Mouse (Mus musculus): ENCODE measurements at regions not wholly inside any gene's neighbourhood (a gene's known extent, or its start where the extent isn't known, plus 50 kb on each side); places are given as distances from the start of the nearest gene placed in this dataset.

DNA sequence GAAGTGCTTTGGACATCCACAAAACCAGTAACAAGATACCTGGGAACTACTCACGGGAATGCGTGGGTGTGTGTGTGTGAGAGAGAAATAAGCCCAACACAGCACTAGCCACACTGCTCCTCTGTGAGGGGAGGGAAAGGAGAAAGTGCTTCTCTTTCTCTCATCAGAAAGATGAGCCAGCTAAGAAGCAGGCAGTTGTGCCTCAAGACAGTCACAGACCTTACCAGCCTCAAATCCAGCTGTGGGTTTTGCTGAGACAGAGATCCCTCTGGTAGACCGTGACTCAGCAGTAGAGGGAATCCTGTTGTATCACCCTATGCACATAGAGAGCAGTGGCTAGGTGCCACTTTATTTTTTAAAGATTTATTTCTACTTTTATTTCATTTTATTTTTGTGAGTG is 326.7 kb upstream of the Slc30a5 start:
- ATAC-seq (ENCODE audit: low read depth) = no peak
- Histone ChIP-seq H3K4me2 (ENCODE audit: low read depth, low read length) (no peak overlapping the region), H3K9ac (ENCODE audit: low read depth, low read length) (no peak overlapping the region), H3K27me3 (replicated peaks; ENCODE audit: control insufficient read depth, insufficient read depth, low read length) (no peaks in the 10 kb centered on the region), H3K4me3 (ENCODE audit: low read depth, low read length) (no peak overlapping the region), H3K4me1 (ENCODE audit: control insufficient read depth, insufficient read depth, low read length) (no peaks in the 10 kb centered on the region), H3K27ac (replicated peaks; ENCODE audit: low read depth, low read length) (no peak overlapping the region), H3K36me3 (ENCODE audit: control insufficient read depth, insufficient read depth, low read length) (no peaks in the 10 kb centered on the region), H3K9me3 (ENCODE audit: control insufficient read depth, low read length) (no peaks in the 10 kb centered on the region)
- WGBS = 53% methylated on average over 3 of the region's 3 CpGs
- no peak for DNase-seq (ENCODE audit: low spot score)

DNA sequence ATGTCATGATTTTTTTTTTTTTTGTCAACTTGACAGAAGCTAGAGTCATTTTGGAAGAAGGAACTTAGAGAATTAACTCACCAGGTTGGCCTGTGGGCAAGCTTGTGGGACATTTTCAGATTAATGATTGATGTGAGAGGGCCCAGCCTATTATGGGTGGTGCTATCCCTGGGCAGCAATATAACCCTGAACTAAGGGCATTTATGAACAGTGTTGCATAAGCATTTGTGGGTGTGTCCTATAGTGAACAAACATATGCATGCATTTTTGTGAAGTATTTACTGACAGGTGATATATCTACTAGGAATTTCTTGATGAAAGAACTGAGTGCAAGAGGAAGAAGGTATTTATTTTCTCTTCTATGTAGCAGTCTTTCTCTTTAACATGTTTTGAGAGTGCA is 320.5 kb upstream of the Slc30a5 start:
- H3K36me3 ChIP-seq (ENCODE audit: control insufficient read depth, insufficient read depth, low read length) = no peaks in the 10 kb centered on the region
- ATAC-seq (ENCODE audit: low read depth) (no peak), DNase-seq (ENCODE audit: low spot score) (no peak)
- H3K4me1 ChIP-seq (ENCODE audit: control insufficient read depth, insufficient read depth, low read length) = no peaks in the 10 kb centered on the region
- H3K27ac ChIP-seq (replicated peaks; ENCODE audit: low read depth, low read length) = no peak overlapping the region
- no peak overlapping the region for H3K4me3 ChIP-seq (ENCODE audit: low read depth, low read length)
- H3K9me3 ChIP-seq (ENCODE audit: control insufficient read depth, low read length) = no peaks in the 10 kb centered on the region
- H3K9ac ChIP-seq (ENCODE audit: low read depth, low read length) = no peak overlapping the region
- H3K27me3 ChIP-seq (replicated peaks; ENCODE audit: control insufficient read depth, insufficient read depth, low read length) = no peaks in the 10 kb centered on the region
- no peak overlapping the region for H3K4me2 ChIP-seq (ENCODE audit: low read depth, low read length)

DNA sequence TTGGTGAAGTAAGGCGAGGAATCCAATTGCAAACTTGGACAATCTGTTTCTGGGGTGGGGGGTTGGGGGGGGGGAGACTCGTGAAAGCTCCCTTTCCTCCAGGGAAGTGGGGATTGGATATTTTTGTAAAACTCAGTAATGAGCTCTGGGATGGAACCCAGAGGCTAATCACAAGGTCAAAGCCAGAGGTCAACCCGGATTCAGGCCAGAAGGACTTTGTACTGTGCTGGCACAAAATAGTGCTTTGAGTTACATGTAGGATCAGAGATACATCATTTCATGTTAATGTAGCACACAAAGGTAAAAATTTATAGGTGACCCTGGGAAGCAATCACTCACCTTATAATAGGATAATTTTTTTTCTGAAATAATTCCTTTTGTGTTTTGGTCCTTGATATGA is 309.5 kb upstream of the Slc30a5 start:
- H3K4me2 ChIP-seq (ENCODE audit: low read depth, low read length) = no peak overlapping the region
- no peaks in the 10 kb centered on the region for H3K27me3 ChIP-seq (replicated peaks; ENCODE audit: control insufficient read depth, insufficient read depth, low read length)
- H3K4me3 ChIP-seq (ENCODE audit: low read depth, low read length) = no peak overlapping the region
- no peak for ATAC-seq (ENCODE audit: low read depth)
- H3K4me1 ChIP-seq (ENCODE audit: control insufficient read depth, insufficient read depth, low read length) = no peaks in the 10 kb centered on the region
- no peaks in the 10 kb centered on the region for H3K36me3 ChIP-seq (ENCODE audit: control insufficient read depth, insufficient read depth, low read length)
- H3K9me3 ChIP-seq (ENCODE audit: control insufficient read depth, low read length) = no peaks in the 10 kb centered on the region
- no peak overlapping the region for H3K27ac ChIP-seq (replicated peaks; ENCODE audit: low read depth, low read length)
- 43% methylated on average over 3 of the region's 3 CpGs for whole genome bisulfite sequencing
- H3K9ac ChIP-seq (ENCODE audit: low read depth, low read length) = no peak overlapping the region
- DNase-seq (ENCODE audit: low spot score) = no peak

DNA sequence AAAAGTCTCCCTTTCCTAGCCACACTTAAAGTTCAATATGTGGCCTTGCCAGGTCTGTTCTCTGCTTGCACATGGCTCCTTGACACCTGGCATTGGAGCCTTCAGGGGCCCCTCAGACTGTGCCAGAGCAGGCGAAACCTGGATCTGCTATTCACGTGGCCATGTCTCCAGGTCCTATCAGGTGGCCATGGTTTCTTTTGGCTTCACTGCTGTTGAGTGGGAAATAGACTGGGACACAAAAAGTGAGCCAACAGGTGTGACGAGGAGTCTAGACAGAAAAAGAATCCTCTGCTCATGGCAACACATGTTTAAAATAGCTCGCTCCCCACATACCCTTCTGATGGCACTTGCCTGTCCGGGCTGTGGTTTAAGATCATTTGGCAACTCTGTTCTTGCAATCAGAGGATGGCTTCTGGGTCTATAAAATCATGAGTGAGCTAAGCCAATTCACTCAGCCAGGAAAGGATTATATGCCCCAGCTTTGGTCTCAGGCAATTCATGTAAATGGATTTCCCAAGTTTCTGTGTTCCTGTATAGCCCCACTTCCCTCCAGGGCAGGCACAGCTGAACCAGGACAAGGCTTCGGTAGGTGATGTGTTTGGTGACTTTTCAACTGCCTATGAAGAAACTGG is 309.0 kb upstream of the Slc30a5 start:
- Histone ChIP-seq H3K27me3 (replicated peaks; ENCODE audit: control insufficient read depth, insufficient read depth, low read length) (no peaks in the 10 kb centered on the region), H3K4me3 (ENCODE audit: low read depth, low read length) (no peak overlapping the region), H3K4me2 (ENCODE audit: low read depth, low read length) (no peak overlapping the region), H3K9me3 (ENCODE audit: control insufficient read depth, low read length) (no peaks in the 10 kb centered on the region), H3K4me1 (ENCODE audit: control insufficient read depth, insufficient read depth, low read length) (no peaks in the 10 kb centered on the region), H3K9ac (ENCODE audit: low read depth, low read length) (no peak overlapping the region), H3K27ac (replicated peaks; ENCODE audit: low read depth, low read length) (no peak overlapping the region), H3K36me3 (ENCODE audit: control insufficient read depth, insufficient read depth, low read length) (no peaks in the 10 kb centered on the region)
- 65% methylated on average over 6 of the region's 6 CpGs for WGBS
- ATAC-seq (ENCODE audit: low read depth) (no peak), DNase-seq (ENCODE audit: low spot score) (peak; percentile 5)

DNA sequence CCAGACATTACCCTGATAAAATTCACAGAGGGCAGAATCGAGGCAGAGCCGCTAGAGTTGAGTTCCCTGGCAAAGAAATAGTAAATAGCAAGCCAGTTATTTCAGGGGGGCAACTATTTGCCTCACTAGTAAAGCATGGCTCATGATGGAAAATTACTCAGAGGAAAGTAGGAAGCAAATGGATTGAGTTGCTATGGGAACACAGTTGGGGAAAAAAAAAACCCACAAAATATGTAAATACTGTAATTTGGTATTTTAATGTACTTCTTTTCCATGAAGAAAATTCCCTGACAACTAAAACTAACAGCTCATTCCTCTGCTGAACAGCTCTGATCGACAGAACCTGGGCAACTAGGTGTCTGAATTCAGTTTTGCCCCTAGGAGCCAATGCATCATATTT is 296.2 kb upstream of the Slc30a5 start:
- Histone ChIP-seq H3K4me3 (ENCODE audit: low read depth, low read length) (no peak overlapping the region), H3K27ac (replicated peaks; ENCODE audit: low read depth, low read length) (no peak overlapping the region), H3K27me3 (replicated peaks; ENCODE audit: control insufficient read depth, insufficient read depth, low read length) (no peaks in the 10 kb centered on the region), H3K4me2 (ENCODE audit: low read depth, low read length) (no peak overlapping the region), H3K4me1 (ENCODE audit: control insufficient read depth, insufficient read depth, low read length) (0 out of 2 replicates have a peak, but pooled peaks cover 4% of the 10 kb centered on the region), H3K9me3 (ENCODE audit: control insufficient read depth, low read length) (no peaks in the 10 kb centered on the region; the same call in 1 of the 2 replicates), H3K36me3 (ENCODE audit: control insufficient read depth, insufficient read depth, low read length) (no peaks in the 10 kb centered on the region), H3K9ac (ENCODE audit: low read depth, low read length) (no peak overlapping the region)
- WGBS = 75% methylated on average over 3 of the region's 3 CpGs
- DNase-seq (ENCODE audit: low spot score) (peak; percentile 35), ATAC-seq (ENCODE audit: low read depth) (no peak)

DNA sequence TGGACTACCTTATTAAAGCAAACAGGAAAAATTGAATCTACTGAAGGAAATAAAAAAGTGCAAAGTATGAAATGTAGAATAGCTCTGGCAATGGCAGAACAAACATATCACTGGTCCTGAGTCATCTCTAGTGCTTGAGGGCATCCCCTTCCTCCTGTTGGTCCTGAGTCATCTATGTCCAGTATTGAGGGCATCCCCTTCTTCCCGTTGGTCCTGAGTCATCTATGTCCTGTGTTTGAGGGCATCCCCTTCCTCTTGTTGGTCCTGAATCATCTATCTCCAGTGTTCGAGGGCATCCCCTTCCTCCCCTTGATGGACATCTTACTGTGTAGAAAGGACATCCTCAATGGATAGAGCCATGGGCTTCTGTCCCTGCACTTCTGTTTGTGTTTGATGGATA is 294.6 kb upstream of the Slc30a5 start:
- ATAC-seq (ENCODE audit: low read depth) = no peak
- no peak overlapping the region for H3K4me3 ChIP-seq (ENCODE audit: low read depth, low read length)
- 79% methylated on average over 2 of the region's 2 CpGs for WGBS
- no peaks in the 10 kb centered on the region for H3K27me3 ChIP-seq (replicated peaks; ENCODE audit: control insufficient read depth, insufficient read depth, low read length)
- H3K27ac ChIP-seq (replicated peaks; ENCODE audit: low read depth, low read length) = no peak overlapping the region
- no peak for DNase-seq (ENCODE audit: low spot score)
- no peaks in the 10 kb centered on the region for H3K9me3 ChIP-seq (ENCODE audit: control insufficient read depth, low read length)
- no peak overlapping the region for H3K4me2 ChIP-seq (ENCODE audit: low read depth, low read length)
- no peaks in the 10 kb centered on the region for H3K36me3 ChIP-seq (ENCODE audit: control insufficient read depth, insufficient read depth, low read length)
- no peak overlapping the region for H3K9ac ChIP-seq (ENCODE audit: low read depth, low read length)
- 0 out of 2 replicates have a peak, but pooled peaks cover 4% of the 10 kb centered on the region for H3K4me1 ChIP-seq (ENCODE audit: control insufficient read depth, insufficient read depth, low read length)

DNA sequence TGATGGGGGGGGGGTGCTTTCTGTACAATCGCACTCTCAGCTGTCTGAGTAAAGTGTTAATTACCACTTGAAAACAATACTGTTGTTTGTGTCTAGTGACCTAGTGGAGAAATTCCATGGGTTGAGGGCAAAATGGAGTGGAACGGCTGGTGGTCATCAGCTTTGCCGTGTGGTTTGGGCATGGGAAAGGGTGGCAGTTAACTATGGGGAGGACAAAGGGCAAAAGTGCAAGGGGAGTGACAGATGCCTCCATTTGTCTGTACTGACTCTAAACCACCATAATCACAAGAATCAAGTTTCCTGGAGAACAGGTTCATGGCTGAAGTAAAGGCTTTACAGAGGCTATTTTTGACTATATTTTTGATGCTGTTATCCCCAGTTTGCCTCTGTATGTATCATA is 294.0 kb upstream of the Slc30a5 start:
- no peaks in the 10 kb centered on the region for H3K36me3 ChIP-seq (ENCODE audit: control insufficient read depth, insufficient read depth, low read length)
- 0 out of 2 replicates have a peak, but pooled peaks cover 4% of the 10 kb centered on the region for H3K4me1 ChIP-seq (ENCODE audit: control insufficient read depth, insufficient read depth, low read length)
- no peak overlapping the region for H3K9ac ChIP-seq (ENCODE audit: low read depth, low read length)
- no peaks in the 10 kb centered on the region for H3K27me3 ChIP-seq (replicated peaks; ENCODE audit: control insufficient read depth, insufficient read depth, low read length)
- ATAC-seq (ENCODE audit: low read depth) (0 out of 2 replicates have a peak, but pooled peaks have one; percentile 6), DNase-seq (ENCODE audit: low spot score) (peak; percentile 23)
- no peak overlapping the region for H3K27ac ChIP-seq (replicated peaks; ENCODE audit: low read depth, low read length)
- H3K9me3 ChIP-seq (ENCODE audit: control insufficient read depth, low read length) = no peaks in the 10 kb centered on the region
- H3K4me2 ChIP-seq (ENCODE audit: low read depth, low read length) = no peak overlapping the region
- WGBS = 74% methylated on average over 3 of the region's 3 CpGs
- H3K4me3 ChIP-seq (ENCODE audit: low read depth, low read length) = no peak overlapping the region

DNA sequence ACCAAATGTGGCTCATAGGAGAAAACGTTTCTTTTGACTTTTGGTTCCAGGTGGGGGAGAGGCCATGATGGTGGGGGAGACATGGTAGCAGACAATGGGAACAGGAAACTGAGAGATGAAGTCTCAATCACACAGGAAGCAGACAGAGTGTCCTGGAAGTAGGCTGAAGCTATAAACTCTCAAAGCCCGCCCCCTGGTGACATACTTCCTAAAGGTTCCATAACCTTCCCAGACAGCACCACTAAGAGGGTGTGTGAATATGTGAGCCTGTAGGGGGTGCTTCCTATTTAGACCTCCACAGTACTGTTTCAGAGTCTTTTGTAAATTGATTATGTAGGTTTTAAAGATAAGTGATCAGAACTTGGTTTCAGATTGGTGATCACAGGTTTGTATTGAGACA is 284.1 kb upstream of the Slc30a5 start:
- no peaks in the 10 kb centered on the region for H3K36me3 ChIP-seq (ENCODE audit: control insufficient read depth, insufficient read depth, low read length)
- no peaks in the 10 kb centered on the region for H3K9me3 ChIP-seq (ENCODE audit: control insufficient read depth, low read length)
- H3K9ac ChIP-seq (ENCODE audit: low read depth, low read length) = no peak overlapping the region
- ATAC-seq (ENCODE audit: low read depth) (no peak), DNase-seq (ENCODE audit: low spot score) (no peak)
- H3K4me2 ChIP-seq (ENCODE audit: low read depth, low read length) = no peak overlapping the region
- no peak overlapping the region for H3K4me3 ChIP-seq (ENCODE audit: low read depth, low read length)
- H3K27ac ChIP-seq (replicated peaks; ENCODE audit: low read depth, low read length) = no peak overlapping the region
- 72% methylated on average over 2 of the region's 2 CpGs for WGBS
- H3K27me3 ChIP-seq (replicated peaks; ENCODE audit: control insufficient read depth, insufficient read depth, low read length) = no peaks in the 10 kb centered on the region
- no peaks in the 10 kb centered on the region for H3K4me1 ChIP-seq (ENCODE audit: control insufficient read depth, insufficient read depth, low read length)

DNA sequence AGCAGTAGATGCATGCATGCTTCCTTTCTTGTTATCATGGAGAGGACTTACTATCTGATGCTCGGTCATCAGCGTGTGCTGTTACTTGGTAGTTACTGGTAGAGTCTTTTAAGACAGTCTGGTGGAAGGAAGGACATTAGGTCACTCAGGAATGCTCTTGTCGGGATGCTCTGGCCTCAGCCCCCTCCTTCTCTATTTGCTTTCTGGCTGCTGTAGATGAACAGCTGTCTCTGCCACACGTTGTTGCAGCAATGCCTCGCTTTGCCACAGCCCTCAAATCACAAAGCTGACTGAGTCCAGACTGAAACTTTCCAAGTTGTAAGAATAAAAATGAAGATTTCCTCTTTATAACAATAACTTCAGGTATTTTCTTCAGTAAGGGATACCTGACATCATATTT is 282.1 kb upstream of the Slc30a5 start:
- DNase-seq (ENCODE audit: low spot score) = no peak
- H3K27ac ChIP-seq (replicated peaks; ENCODE audit: low read depth, low read length) = no peak overlapping the region
- ATAC-seq (ENCODE audit: low read depth) = no peak
- 66% methylated on average over 5 of the region's 5 CpGs for WGBS
- no peak overlapping the region for H3K9ac ChIP-seq (ENCODE audit: low read depth, low read length)
- no peaks in the 10 kb centered on the region for H3K27me3 ChIP-seq (replicated peaks; ENCODE audit: control insufficient read depth, insufficient read depth, low read length)
- no peaks in the 10 kb centered on the region for H3K36me3 ChIP-seq (ENCODE audit: control insufficient read depth, insufficient read depth, low read length)
- no peak overlapping the region for H3K4me2 ChIP-seq (ENCODE audit: low read depth, low read length)
- H3K9me3 ChIP-seq (ENCODE audit: control insufficient read depth, low read length) = no peaks in the 10 kb centered on the region
- H3K4me3 ChIP-seq (ENCODE audit: low read depth, low read length) = no peak overlapping the region
- no peaks in the 10 kb centered on the region for H3K4me1 ChIP-seq (ENCODE audit: control insufficient read depth, insufficient read depth, low read length)
